Mouse (Mus musculus) liver, embryonic 16.5 days (tissue): Measurements from ENCODE around the gene Klhl18. TPM values are rescaled to one million over a fixed set of nuclear protein-coding genes. Genes with fewer than 3 reads are reported as not detected.
"Not testable (repeated sequence)": the region's sequence is repeated elsewhere in the genome, so short reads cannot be mapped to it uniquely, and the experiment has no call there.

Source experiments
- ATAC-seq: fragments of 200-750 bp; cut with Nextera tagmentation; 2 replicates; pipeline ENCODE4 v1.8.0; 2017; ENCODE audit warnings: low read depth, mild to moderate bottlenecking, moderate number of reproducible peaks, moderate library complexity
- H3K27ac ChIP-seq: fragments of 300-500 bp; sonication (generic); 2 replicates; pipeline ENCODE4 v1.5.1; 2014; ENCODE audit warnings: mild to moderate bottlenecking, low read length
- H3K27me3 ChIP-seq: fragments of 300-500 bp; sonication (generic); 2 replicates; pipeline ENCODE4 v1.6.1; 2014; ENCODE audit warnings: low read depth, low read length, mixed read lengths; ENCODE audit not compliant: control insufficient read depth, insufficient read depth
- H3K36me3 ChIP-seq: fragments of 300-500 bp; sonication (generic); 2 replicates; pipeline ENCODE4 v1.6.1; 2014; ENCODE audit warnings: mild to moderate bottlenecking; ENCODE audit not compliant: control insufficient read depth, insufficient read depth
- H3K4me1 ChIP-seq: fragments of 300-500 bp; sonication (generic); 2 replicates; pipeline ENCODE4 v1.6.1; 2014; ENCODE audit warnings: low read depth, low read length, mixed read lengths; ENCODE audit not compliant: control insufficient read depth
- H3K4me2 ChIP-seq: fragments of 300-500 bp; sonication (generic); 2 replicates; pipeline ENCODE4 v1.6.1; 2014; ENCODE audit warnings: low read depth, low read length, mixed read lengths
- H3K4me3 ChIP-seq: fragments of 300-500 bp; sonication (generic); 2 replicates; pipeline ENCODE4 v1.5.1; 2014; ENCODE audit warnings: low read depth, mild to moderate bottlenecking, low read length
- H3K9ac ChIP-seq: fragments of 300-500 bp; sonication (generic); 2 replicates; pipeline ENCODE4 v1.6.1; 2014; ENCODE audit warnings: low read depth, low read length
- H3K9me3 ChIP-seq: fragments of 300-500 bp; sonication (generic); replicated peaks from 2 replicates; pipeline ENCODE4 v1.6.1; 2016; ENCODE audit warnings: low read length; ENCODE audit not compliant: control insufficient read depth
- WGBS: fragments of 180-500 bp; shearing (Covaris S2); extraction: QIAGEN DNeasy Blood & Tissue Kit; methylation state at CpG from one replicate; pipeline ENCODE4 v1.1.7; 2014; ENCODE audit not compliant: insufficient replicate concordance; 5-methylcytosine and 5-hydroxymethylcytosine counted together
- polyA plus RNA-seq: library from polyadenylated mRNA; unstranded; fragments of >200 nt; fragmentation: Nextera tagmentation; extraction: Ambion mirVana; gene quantifications from 2 replicates; pipeline ENCODE4 v1.2.1, GENCODE M21; 2015

Klhl18 gene
- polyA plus RNA-seq, 1 experiment from 2014 or later, result 2.5 TPM

DNA sequence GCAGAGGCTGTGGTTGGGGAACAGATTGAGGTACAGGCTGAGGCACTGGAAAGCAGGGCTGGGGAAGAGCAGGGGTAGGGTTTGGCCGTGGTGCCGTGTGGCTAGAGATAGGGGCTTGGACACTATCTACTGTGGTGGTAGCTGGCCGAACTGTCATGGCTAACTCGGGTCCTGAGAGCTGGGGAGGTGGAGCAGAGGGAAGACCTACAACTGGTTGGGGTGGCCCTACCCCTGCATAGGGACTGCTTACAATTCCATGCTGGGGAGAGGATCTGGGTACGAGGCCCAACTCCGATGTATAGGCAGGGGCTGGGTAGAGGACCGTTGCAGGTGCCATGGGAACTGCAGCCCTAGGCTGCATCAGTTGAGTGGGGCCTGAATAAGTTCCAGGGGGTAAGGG lies 88.5 kb downstream of the Klhl18 start:
- WGBS, result 80% methylated on average over 7 of the region's 7 CpGs

DNA sequence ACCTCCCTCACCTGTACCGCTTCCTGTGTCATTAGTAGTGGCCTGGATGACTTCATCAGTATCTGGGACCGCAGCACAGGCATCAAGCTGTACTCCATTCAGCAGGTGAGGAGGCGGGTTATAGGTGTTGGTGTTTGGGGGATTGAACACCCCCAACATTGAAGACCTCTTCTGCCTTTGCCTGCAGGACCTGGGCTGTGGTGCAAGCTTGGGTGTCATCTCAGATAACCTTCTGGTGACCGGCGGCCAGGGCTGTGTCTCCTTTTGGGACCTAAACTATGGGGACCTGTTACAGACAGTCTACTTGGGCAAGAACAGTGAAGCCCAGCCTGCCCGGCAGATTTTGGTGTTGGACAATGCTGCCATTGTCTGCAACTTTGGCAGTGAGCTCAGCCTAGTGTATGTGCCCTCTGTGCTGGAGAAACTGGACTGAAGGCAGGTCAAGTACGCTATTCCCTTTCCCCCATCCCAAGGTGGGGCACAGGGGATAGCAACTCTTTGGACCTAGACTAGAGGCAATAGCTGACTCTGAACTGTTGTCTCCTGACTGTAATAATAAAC lies 92.0 kb downstream of the Klhl18 start:
- peaks cover 23% of the 10 kb centered on the region for H3K36me3 ChIP-seq
- no peak for ATAC-seq

More for the DNA sequence above, 88.5 kb downstream of the Klhl18 start:
- H3K9me3 ChIP-seq, result no peaks in the 10 kb centered on the region
- no peak overlapping the region for H3K9ac ChIP-seq
- H3K36me3 ChIP-seq, result peaks cover 26% of the 10 kb centered on the region
- H3K4me3 ChIP-seq, result no peak overlapping the region
- H3K4me1 ChIP-seq, result no peaks in the 10 kb centered on the region
- H3K27me3 ChIP-seq, result no peaks in the 10 kb centered on the region
- ATAC-seq, result no peak
- H3K27ac ChIP-seq, result no peak overlapping the region
- H3K4me2 ChIP-seq, result no peak overlapping the region

DNA sequence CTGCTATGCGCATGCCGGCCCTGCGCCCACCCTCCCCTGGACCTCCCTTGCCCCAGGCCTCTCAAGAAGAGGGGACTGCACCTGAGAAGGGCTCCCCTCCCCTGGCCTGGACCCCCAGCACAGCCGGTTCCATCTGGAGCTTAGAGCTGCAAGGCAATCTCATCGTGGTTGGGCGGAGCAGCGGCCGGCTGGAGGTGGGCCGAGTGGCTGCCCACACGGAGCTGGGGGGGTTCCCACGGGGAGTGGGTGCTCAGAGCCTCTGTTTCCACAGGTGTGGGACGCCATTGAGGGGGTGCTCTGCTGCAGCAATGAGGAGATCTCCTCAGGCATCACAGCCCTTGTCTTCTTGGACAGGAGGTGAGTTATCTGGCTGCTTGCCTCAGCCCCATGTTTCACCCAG lies 95.2 kb downstream of the Klhl18 start:
- H3K36me3 ChIP-seq, result peaks cover 23% of the 10 kb centered on the region
- no peak overlapping the region for H3K4me2 ChIP-seq
- H3K4me3 ChIP-seq, result no peak overlapping the region
- H3K27ac ChIP-seq, result no peak overlapping the region
- no peaks in the 10 kb centered on the region; the same call in 1 of the 2 replicates for H3K4me1 ChIP-seq
- no peaks in the 10 kb centered on the region for H3K9me3 ChIP-seq
- H3K27me3 ChIP-seq, result no peaks in the 10 kb centered on the region
- no peak for ATAC-seq
- H3K9ac ChIP-seq, result no peak overlapping the region
- WGBS, result 78% methylated on average over 12 of the region's 12 CpGs

More for the DNA sequence above, 92.0 kb downstream of the Klhl18 start:
- Histone ChIP-seq H3K4me1 (no peaks in the 10 kb centered on the region; the same call in 1 of the 2 replicates), H3K4me3 (no peak overlapping the region), H3K4me2 (no peak overlapping the region), H3K27me3 (no peaks in the 10 kb centered on the region), H3K9me3 (no peaks in the 10 kb centered on the region), H3K27ac (no peak overlapping the region), H3K9ac (no peak overlapping the region)
- 73% methylated on average over 7 of the region's 7 CpGs for WGBS

DNA sequence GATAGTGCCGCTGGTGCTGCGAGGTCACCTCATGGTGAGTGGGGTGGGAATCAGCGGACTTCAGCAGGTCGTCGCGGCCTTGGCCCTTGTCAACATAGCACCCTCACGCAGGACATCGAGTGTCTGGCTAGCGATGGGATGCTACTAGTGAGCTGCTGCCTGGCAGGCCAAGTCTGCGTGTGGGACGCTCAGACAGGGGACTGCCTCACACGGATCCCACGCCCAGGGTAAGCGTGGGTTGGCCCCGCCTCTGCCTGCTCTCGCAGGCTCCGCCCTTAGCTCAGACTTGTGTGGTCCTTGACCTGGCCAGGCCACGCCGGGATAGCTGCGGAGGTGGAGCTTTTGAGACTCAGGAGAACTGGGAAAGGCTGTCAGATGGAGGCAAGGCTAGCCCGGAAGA lies 95.8 kb downstream of the Klhl18 start:
- Histone ChIP-seq H3K9ac (no peak overlapping the region), H3K27me3 (no peaks in the 10 kb centered on the region), H3K4me1 (no peaks in the 10 kb centered on the region; the same call in 1 of the 2 replicates), H3K4me3 (no peak overlapping the region), H3K27ac (no peak overlapping the region), H3K4me2 (no peak overlapping the region), H3K9me3 (no peaks in the 10 kb centered on the region), H3K36me3 (peaks cover 20% of the 10 kb centered on the region)
- WGBS, result 64% methylated on average over 21 of the region's 21 CpGs
- peak; percentile 42 for ATAC-seq

DNA sequence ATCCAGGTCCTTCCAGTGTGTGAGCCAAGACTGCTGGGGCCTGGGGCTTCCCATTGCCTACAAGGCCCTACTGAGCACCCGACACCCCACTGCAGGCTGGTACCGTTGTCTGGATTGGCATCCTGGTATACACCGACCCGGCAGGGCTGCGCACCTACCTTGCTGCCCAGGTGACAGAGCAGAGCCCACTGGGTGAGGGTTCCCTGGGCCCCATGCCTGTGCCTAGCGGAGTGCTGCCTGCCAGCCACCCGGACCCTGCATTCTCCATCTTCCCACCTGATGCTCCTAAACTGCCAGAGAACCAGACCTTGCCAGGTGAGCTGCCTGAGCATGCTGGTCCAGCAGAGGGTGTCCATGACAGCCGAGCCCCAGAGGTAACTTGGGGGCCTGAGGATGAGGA lies 97.1 kb downstream of the Klhl18 start:
- Histone ChIP-seq H3K36me3 (peaks cover 9% of the 10 kb centered on the region), H3K4me3 (no peak overlapping the region)

DNA sequence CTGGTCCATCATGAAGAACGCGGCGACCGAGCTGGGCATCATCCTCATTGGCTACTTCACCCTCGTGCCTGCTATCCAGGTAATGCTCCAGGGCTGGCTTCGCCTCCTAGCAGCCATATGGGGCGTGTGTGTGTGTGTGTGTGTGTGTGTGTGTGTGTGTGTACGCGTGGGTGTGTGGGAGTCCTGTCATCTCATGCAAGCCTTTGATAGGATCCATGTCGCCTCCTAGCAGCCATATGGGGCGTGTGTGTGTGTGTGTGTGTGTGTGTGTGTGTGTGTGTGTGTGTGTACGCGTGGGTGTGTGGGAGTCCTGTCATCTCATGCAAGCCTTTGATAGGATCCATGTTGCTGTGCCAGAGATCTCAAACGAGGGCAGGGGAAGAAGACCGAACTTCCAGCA lies 98.8 kb downstream of the Klhl18 start:
- H3K9me3 ChIP-seq, H3K27ac ChIP-seq, H3K4me2 ChIP-seq, H3K4me3 ChIP-seq, H3K36me3 ChIP-seq, H3K27me3 ChIP-seq, H3K4me1 ChIP-seq, H3K9ac ChIP-seq, ATAC-seq: not testable (repeated sequence)
- WGBS, result 81% methylated on average over 15 of the region's 15 CpGs

More for the DNA sequence above, 97.1 kb downstream of the Klhl18 start:
- H3K4me1 ChIP-seq, result no peaks in the 10 kb centered on the region; the same call in 1 of the 2 replicates
- no peak overlapping the region for H3K4me2 ChIP-seq
- no peaks in the 10 kb centered on the region for H3K27me3 ChIP-seq
- 88% methylated on average over 8 of the region's 8 CpGs for WGBS
- H3K27ac ChIP-seq, result no peak overlapping the region
- H3K9me3 ChIP-seq, result no peaks in the 10 kb centered on the region
- H3K9ac ChIP-seq, result no peak overlapping the region
- no peak for ATAC-seq

Other genes with a start within 250 kb of the Klhl18 start
- gene Cspg5, start 232.9 kb downstream of the Klhl18 start, polyA plus RNA-seq, result 0.18 and 0.22 TPM in 2 replicates
- 6.0 and 6.1 TPM in 2 replicates for gene Elp6, start 171.5 kb downstream of the Klhl18 start, polyA plus RNA-seq
- gene Scap, start 143.4 kb downstream of the Klhl18 start, polyA plus RNA-seq, result 31.8 and 36.6 TPM in 2 replicates
- 3.7 and 4.2 TPM in 2 replicates for gene Ptpn23, start 68.5 kb downstream of the Klhl18 start, polyA plus RNA-seq
- 551 and 721 TPM in 2 replicates for gene Ngp, start 56.9 kb downstream of the Klhl18 start, polyA plus RNA-seq
- gene Kif9, start 264 bp upstream of the Klhl18 start, polyA plus RNA-seq, result 0.18 and 0.21 TPM in 2 replicates
- gene Setd2, start 55.9 kb upstream of the Klhl18 start, polyA plus RNA-seq, result 9.5 and 10.0 TPM in 2 replicates
- 1.4 and 1.9 TPM in 2 replicates for gene Nradd, start 147.8 kb upstream of the Klhl18 start, polyA plus RNA-seq
- 1.7 and 2.8 TPM in 2 replicates for gene Nbeal2, start 177.5 kb upstream of the Klhl18 start, polyA plus RNA-seq
- gene Ccdc12, start 179.8 kb upstream of the Klhl18 start, polyA plus RNA-seq, result 59.5 and 60.5 TPM in 2 replicates